Mouse (Mus musculus): ENCODE results near the gene Tagap. TPM values are rescaled to one million over a fixed set of nuclear protein-coding genes. Genes with fewer than 3 reads are reported as not detected.
A peak's percentile ranks its signal among the peaks of the same experiment; 100 is the strongest.

Gene Tagap
- total and polyA plus RNA-seq, 3 experiments: 14.2 to 20.9 (median 16.3) TPM

GRCm38 (mm10) chr17:7897120-7897519 lies 28.7 kb upstream of the Tagap start (continued):
- no peak for TF ChIP-seq KAT2A (IDR thresholded peaks at IDR 0.05; ENCODE audit: insufficient replicate concordance, low read length)
- no peak for TF ChIP-seq MXI1 (IDR thresholded peaks at IDR 0.05; ENCODE audit: low read depth, low read length)
- TF ChIP-seq TBP (conservative IDR thresholded peaks at IDR 0.05; ENCODE audit: low read depth, low read length): no peak
- TF ChIP-seq ZMIZ1 (IDR thresholded peaks at IDR 0.05; ENCODE audit: low read depth, low read length): no peak
- TF ChIP-seq SIN3A (IDR thresholded peaks at IDR 0.05; ENCODE audit: low read length): peak; percentile 11; the same call in 1 of the 2 replicates
- no peak for TF ChIP-seq ZC3H11A (IDR thresholded peaks at IDR 0.05; ENCODE audit: low read depth, low read length)
- no peak for TF ChIP-seq JUND (conservative IDR thresholded peaks at IDR 0.05; ENCODE audit: low read depth, low read length)

DNA sequence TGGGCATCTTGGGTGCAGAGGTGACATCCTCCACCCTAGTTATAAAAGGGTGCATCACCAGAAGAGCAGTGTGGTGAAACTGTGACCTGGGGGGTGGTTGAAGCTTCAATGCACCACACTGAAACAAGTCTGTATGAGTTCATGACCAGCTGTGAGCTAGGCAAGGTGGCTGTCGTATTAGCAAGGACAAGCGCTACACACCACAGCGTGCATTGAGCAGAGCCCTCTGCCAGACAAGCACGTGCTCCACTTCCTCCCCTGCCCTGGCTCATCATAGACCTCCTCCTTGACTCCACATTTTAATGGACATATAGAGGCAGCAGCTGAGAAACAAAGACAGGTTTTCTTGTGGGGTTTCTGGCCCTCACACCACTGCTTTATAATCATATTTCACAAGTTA lies 28.0 kb upstream of the Tagap start:
- H3K9me3 ChIP-seq (replicated peaks; ENCODE audit: low read length): no peaks in the 10 kb centered on the region
- H3K4me3 ChIP-seq (replicated peaks in 1 of 3; ENCODE audit: low read depth in 2 of 3, low read length in 2 of 3, poor library complexity in 1 of 3): no peak overlapping the region
- no peak overlapping the region for H3K27ac ChIP-seq (ENCODE audit: insufficient read depth, low read depth)
- H3K4me1 ChIP-seq (ENCODE audit: control insufficient read depth in 1 of 2, insufficient read depth in 2 of 2): peaks cover 11 to 35% of the 10 kb centered on the region in 2 experiments
- no peak for DNase-seq (ENCODE audit: extremely low read depth)
- peak overlapping the region; percentile 79; the same call in 1 of the 2 replicates for H3K4me2 ChIP-seq (ENCODE audit: insufficient read depth, low read depth, poor library complexity, severe bottlenecking)
- no peaks in the 10 kb centered on the region for H3K27me3 ChIP-seq (replicated peaks)
- no peak overlapping the region for H3K9ac ChIP-seq (ENCODE audit: insufficient read depth, low read depth)
- no peak for TF ChIP-seq ZC3H11A (IDR thresholded peaks at IDR 0.05; ENCODE audit: low read depth, low read length)
- peak; percentile 55; the same call in 1 of the 2 replicates for TF ChIP-seq MXI1 (IDR thresholded peaks at IDR 0.05; ENCODE audit: low read depth, low read length)
- TF ChIP-seq MAX (IDR thresholded peaks at IDR 0.05; ENCODE audit: low read length): peak; percentile 90
- TF ChIP-seq NELFE (IDR thresholded peaks at IDR 0.05; ENCODE audit: low read depth, low read length): 0 out of 2 replicates have a peak, but pooled peaks have one; percentile 18
- TF ChIP-seq CTCF (conservative IDR thresholded peaks at IDR 0.05 in 1 of 2, IDR thresholded peaks at IDR 0.05 in 1 of 2; ENCODE audit: low read depth in 2 of 2, low read length in 2 of 2): no peak
- no peak for TF ChIP-seq RAD21 (IDR thresholded peaks at IDR 0.05; ENCODE audit: low read depth, low read length)
- TF ChIP-seq BHLHE40 (IDR thresholded peaks at IDR 0.05; ENCODE audit: low read depth, low read length): peak; percentile 93
- TF ChIP-seq MYC (IDR thresholded peaks at IDR 0.05; ENCODE audit: low read depth, low read length): peak; percentile 75; the same call in 1 of the 2 replicates
- peak; percentile 21; the same call in 1 of the 2 replicates for TF ChIP-seq MEF2A (IDR thresholded peaks at IDR 0.05; ENCODE audit: borderline replicate concordance, low read depth, low read length)
- no peak for TF ChIP-seq POLR2AphosphoS2 (IDR thresholded peaks at IDR 0.05; ENCODE audit: low read depth, low read length)
- TF ChIP-seq JUND (conservative IDR thresholded peaks at IDR 0.05; ENCODE audit: low read depth, low read length): no peak
- no peak for TF ChIP-seq SMC3 (IDR thresholded peaks at IDR 0.05; ENCODE audit: low read depth, low read length)
- no peak for TF ChIP-seq POLR2A (IDR thresholded peaks at IDR 0.05; ENCODE audit: low read depth, low read length)
- TF ChIP-seq MAZ (IDR thresholded peaks at IDR 0.05; ENCODE audit: low read depth, low read length): no peak
- no peak for TF ChIP-seq CHD2 (IDR thresholded peaks at IDR 0.05; ENCODE audit: low read length)
- TF ChIP-seq USF1 (IDR thresholded peaks at IDR 0.05; ENCODE audit: low read depth, low read length): no peak
- 0 out of 2 replicates have a peak, but pooled peaks have one; percentile 50 for TF ChIP-seq TCF12 (IDR thresholded peaks at IDR 0.05; ENCODE audit: low read depth, low read length)
- TF ChIP-seq KAT2A (IDR thresholded peaks at IDR 0.05; ENCODE audit: insufficient replicate concordance, low read length): no peak
- TF ChIP-seq HCFC1 (IDR thresholded peaks at IDR 0.05; ENCODE audit: low read depth, low read length): no peak; the same call in 1 of the 2 replicates
- in situ Hi-C loops (cut with MboI; ENCODE audit: low pct_ligation_motif_present, low pct_unique_long_range_greater_than_20kb, low sequenced_read_pairs) (no loop called here), dilution Hi-C loops (cut with MboI; ENCODE audit: extremely low pct_ligation_motif_present, extremely low pct_unique_long_range_greater_than_20kb, low sequenced_read_pairs) (no loop called here)
- no peaks in the 10 kb centered on the region for H3K36me3 ChIP-seq (replicated peaks in 1 of 2; ENCODE audit: control insufficient read depth in 1 of 2, insufficient read depth in 1 of 2, low read length in 1 of 2)
- no peaks in the 10 kb centered on the region for H3K79me2 ChIP-seq (replicated peaks; ENCODE audit: control insufficient read depth, extremely low read depth, insufficient read depth, poor library complexity, severe bottlenecking)
